Mouse (Mus musculus): ENCODE measurements at regions not wholly inside any gene's neighbourhood (a gene's known extent, or its start where the extent isn't known, plus 50 kb on each side); places are given as distances from the start of the nearest gene placed in this dataset.
A peak's percentile ranks its signal among the peaks of the same experiment; 100 is the strongest.
"Not testable (repeated sequence)": the region's sequence is repeated elsewhere in the genome, so short reads cannot be mapped to it uniquely, and the experiment has no call there.

- no peak for DNase-seq (ENCODE audit: low spot score)
These were observed 60.5 kb downstream of the Ptgs2 start for GRCm38 (mm10) chr1:150160314-150160713.

- peak; percentile 51 for DNase-seq (ENCODE audit: low spot score)
These were observed 65.2 kb downstream of the Ptgs2 start for GRCm38 (mm10) chr1:150164890-150165596.

- peak; percentile 11 for DNase-seq (ENCODE audit: low spot score)
These were observed 65.8 kb downstream of the Ptgs2 start for GRCm38 (mm10) chr1:150165597-150165973.

GRCm38 (mm10) chr1:150167172-150167571, 67.3 kb downstream of the Ptgs2 start:
- no peak for DNase-seq (ENCODE audit: low spot score)

- DNase-seq (ENCODE audit: low spot score) = no peak
These were observed 74.4 kb downstream of the Ptgs2 start for GRCm38 (mm10) chr1:150174204-150174603.

GRCm38 (mm10) chr1:150177029-150177740, 77.4 kb downstream of the Ptgs2 start:
- DNase-seq (ENCODE audit: low spot score) = no peak

GRCm38 (mm10) chr1:150202022-150202421, 102.2 kb downstream of the Ptgs2 start:
- DNase-seq (ENCODE audit: low spot score) = no peak

GRCm38 (mm10) chr1:150212454-150212853, 106.8 kb upstream of the Pdc start:
- DNase-seq (ENCODE audit: low spot score) = no peak

GRCm38 (mm10) chr1:150216672-150217071, 102.5 kb upstream of the Pdc start:
- no peak for DNase-seq (ENCODE audit: low spot score)

- no peak for DNase-seq (ENCODE audit: low spot score)
These were observed 100.4 kb upstream of the Pdc start for GRCm38 (mm10) chr1:150218802-150219201.

GRCm38 (mm10) chr1:150225529-150225928, 93.7 kb upstream of the Pdc start:
- no peak for DNase-seq (ENCODE audit: low spot score)

- not testable (repeated sequence) for DNase-seq (ENCODE audit: low spot score)
These were observed 79.7 kb upstream of the Pdc start for GRCm38 (mm10) chr1:150239504-150239903.

- DNase-seq (ENCODE audit: low spot score) = no peak
These were observed 79.1 kb upstream of the Pdc start for GRCm38 (mm10) chr1:150240110-150240509.

GRCm38 (mm10) chr1:150241153-150241552, 78.1 kb upstream of the Pdc start:
- no peak for DNase-seq (ENCODE audit: low spot score)

GRCm38 (mm10) chr1:150242108-150242507, 77.1 kb upstream of the Pdc start:
- DNase-seq (ENCODE audit: low spot score) = no peak

- no peak for DNase-seq (ENCODE audit: low spot score)
These were observed 74.3 kb upstream of the Pdc start for GRCm38 (mm10) chr1:150244916-150245315.

- no peak for DNase-seq (ENCODE audit: low spot score)
These were observed 67.8 kb upstream of the Pdc start for GRCm38 (mm10) chr1:150251422-150251821.

GRCm38 (mm10) chr1:150251876-150252275, 67.3 kb upstream of the Pdc start:
- no peak for DNase-seq (ENCODE audit: low spot score)

GRCm38 (mm10) chr1:150257596-150257995, 61.6 kb upstream of the Pdc start:
- DNase-seq (ENCODE audit: low spot score) = no peak

- DNase-seq (ENCODE audit: low spot score) = no peak
These were observed 58.9 kb upstream of the Pdc start for GRCm38 (mm10) chr1:150260355-150260754.

GRCm38 (mm10) chr1:150266502-150266901, 52.7 kb upstream of the Pdc start:
- peak; percentile 40 for DNase-seq (ENCODE audit: low spot score)

GRCm38 (mm10) chr1:150267003-150267402, 52.2 kb upstream of the Pdc start:
- DNase-seq (ENCODE audit: low spot score) = no peak
